Mouse (Mus musculus) bone marrow macrophage, adult 2 months (primary cell): Measurements from ENCODE around the gene Kdm4b.

Source experiments
- CTCF ChIP-seq: IDR thresholded peaks from 2 replicates; pipeline ENCODE4 v1.5.1; 2012; ENCODE audit warnings: low read depth, mild to moderate bottlenecking, low read length, moderate library complexity
- POLR2A ChIP-seq: IDR thresholded peaks from 2 replicates; pipeline ENCODE4 v1.6.1; 2012; ENCODE audit warnings: mild to moderate bottlenecking, low read depth, low read length, borderline replicate concordance

- no peak for TF ChIP-seq POLR2A
- TF ChIP-seq CTCF, result no peak
These were observed 21.1 kb upstream of the Kdm4b start for GRCm38 (mm10) chr17:56304718-56305117.
